Mouse (Mus musculus): ENCODE measurements at regions not wholly inside any gene's neighbourhood (a gene's known extent, or its start where the extent isn't known, plus 50 kb on each side); places are given as distances from the start of the nearest gene placed in this dataset.

GRCm38 (mm10) chr19:28205691-28206090, 194.7 kb upstream of the Rfx3 start:
- ATAC-seq (ENCODE audit: insufficient number of reproducible peaks, insufficient read depth, low FRiP score, low TSS enrichment, low read depth): no peak
- no peaks in the 10 kb centered on the region for H3K27me3 ChIP-seq
- no peak overlapping the region for H3K27ac ChIP-seq
- no peaks in the 10 kb centered on the region for H3K4me1 ChIP-seq (replicated peaks)
- 85% methylated on average over 4 of the region's 4 CpGs for WGBS
- H3K4me3 ChIP-seq (replicated peaks): no peak overlapping the region
- no peak overlapping the region for H3K4me2 ChIP-seq
- no peaks in the 10 kb centered on the region for H3K36me3 ChIP-seq
- no peaks in the 10 kb centered on the region for H3K9me3 ChIP-seq
- no peak overlapping the region for H3K9ac ChIP-seq (replicated peaks)

- WGBS: 87% methylated on average over 3 of the region's 3 CpGs
- no peak overlapping the region for H3K27ac ChIP-seq
- H3K36me3 ChIP-seq: no peaks in the 10 kb centered on the region
- no peaks in the 10 kb centered on the region for H3K27me3 ChIP-seq
- no peak overlapping the region for H3K4me3 ChIP-seq (replicated peaks)
- H3K4me1 ChIP-seq (replicated peaks): no peaks in the 10 kb centered on the region
- H3K9me3 ChIP-seq: no peaks in the 10 kb centered on the region
- no peak overlapping the region for H3K4me2 ChIP-seq
- no peak for ATAC-seq (ENCODE audit: insufficient number of reproducible peaks, insufficient read depth, low FRiP score, low TSS enrichment, low read depth)
- no peak overlapping the region for H3K9ac ChIP-seq (replicated peaks)
Measured at GRCm38 (mm10) chr19:28203719-28204118, 192.8 kb upstream of the Rfx3 start.

DNA sequence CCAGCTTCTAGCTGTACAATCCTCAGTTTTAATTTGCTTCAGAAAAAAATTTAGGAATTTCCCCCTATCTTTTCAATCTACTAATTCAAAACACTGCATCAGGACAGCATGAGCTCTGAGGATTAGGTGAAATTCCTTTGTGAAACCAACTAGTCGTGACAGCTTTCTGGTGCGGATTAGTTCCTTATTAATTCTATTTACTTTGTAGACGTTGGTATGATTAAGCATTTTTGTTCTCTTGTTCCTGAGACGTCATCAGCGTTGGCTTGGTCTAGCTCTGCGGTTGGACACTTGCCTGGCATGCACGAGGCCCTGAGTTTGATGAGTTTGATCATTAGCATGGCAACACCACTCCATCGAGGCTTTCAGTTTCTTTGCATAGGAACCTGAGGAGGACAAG, 188.4 kb upstream of the Rfx3 start:
- WGBS: 70% methylated on average over 8 of the region's 8 CpGs
- no peak overlapping the region for H3K4me3 ChIP-seq (replicated peaks)
- H3K4me2 ChIP-seq: no peak overlapping the region
- H3K9ac ChIP-seq (replicated peaks): no peak overlapping the region
- H3K4me1 ChIP-seq (replicated peaks): no peaks in the 10 kb centered on the region
- no peak for ATAC-seq (ENCODE audit: insufficient number of reproducible peaks, insufficient read depth, low FRiP score, low TSS enrichment, low read depth)
- peaks cover 7% of the 10 kb centered on the region; the same call in 1 of the 2 replicates for H3K9me3 ChIP-seq
- no peaks in the 10 kb centered on the region for H3K36me3 ChIP-seq
- H3K27me3 ChIP-seq: no peaks in the 10 kb centered on the region
- no peak overlapping the region for H3K27ac ChIP-seq

GRCm38 (mm10) chr19:28196881-28197280, 185.9 kb upstream of the Rfx3 start:
- H3K4me1 ChIP-seq (replicated peaks): no peaks in the 10 kb centered on the region
- H3K27ac ChIP-seq: no peak overlapping the region
- WGBS: 92% methylated on average over 5 of the region's 5 CpGs
- H3K4me3 ChIP-seq (replicated peaks): no peak overlapping the region
- no peaks in the 10 kb centered on the region for H3K27me3 ChIP-seq
- H3K9me3 ChIP-seq: peaks cover 7% of the 10 kb centered on the region; the same call in 1 of the 2 replicates
- H3K4me2 ChIP-seq: no peak overlapping the region
- ATAC-seq (ENCODE audit: insufficient number of reproducible peaks, insufficient read depth, low FRiP score, low TSS enrichment, low read depth): no peak
- H3K36me3 ChIP-seq: no peaks in the 10 kb centered on the region
- no peak overlapping the region for H3K9ac ChIP-seq (replicated peaks)

GRCm38 (mm10) chr19:28192248-28192647, 181.3 kb upstream of the Rfx3 start:
- no peaks in the 10 kb centered on the region for H3K27me3 ChIP-seq
- 0 out of 2 replicates have a peak, but pooled peaks cover 3% of the 10 kb centered on the region for H3K9me3 ChIP-seq
- no peaks in the 10 kb centered on the region for H3K4me1 ChIP-seq (replicated peaks)
- 61% methylated on average over 3 of the region's 3 CpGs for WGBS
- no peak overlapping the region for H3K9ac ChIP-seq (replicated peaks)
- H3K4me3 ChIP-seq (replicated peaks): no peak overlapping the region
- no peak overlapping the region for H3K4me2 ChIP-seq
- no peaks in the 10 kb centered on the region for H3K36me3 ChIP-seq
- no peak for ATAC-seq (ENCODE audit: insufficient number of reproducible peaks, insufficient read depth, low FRiP score, low TSS enrichment, low read depth)
- H3K27ac ChIP-seq: no peak overlapping the region

DNA sequence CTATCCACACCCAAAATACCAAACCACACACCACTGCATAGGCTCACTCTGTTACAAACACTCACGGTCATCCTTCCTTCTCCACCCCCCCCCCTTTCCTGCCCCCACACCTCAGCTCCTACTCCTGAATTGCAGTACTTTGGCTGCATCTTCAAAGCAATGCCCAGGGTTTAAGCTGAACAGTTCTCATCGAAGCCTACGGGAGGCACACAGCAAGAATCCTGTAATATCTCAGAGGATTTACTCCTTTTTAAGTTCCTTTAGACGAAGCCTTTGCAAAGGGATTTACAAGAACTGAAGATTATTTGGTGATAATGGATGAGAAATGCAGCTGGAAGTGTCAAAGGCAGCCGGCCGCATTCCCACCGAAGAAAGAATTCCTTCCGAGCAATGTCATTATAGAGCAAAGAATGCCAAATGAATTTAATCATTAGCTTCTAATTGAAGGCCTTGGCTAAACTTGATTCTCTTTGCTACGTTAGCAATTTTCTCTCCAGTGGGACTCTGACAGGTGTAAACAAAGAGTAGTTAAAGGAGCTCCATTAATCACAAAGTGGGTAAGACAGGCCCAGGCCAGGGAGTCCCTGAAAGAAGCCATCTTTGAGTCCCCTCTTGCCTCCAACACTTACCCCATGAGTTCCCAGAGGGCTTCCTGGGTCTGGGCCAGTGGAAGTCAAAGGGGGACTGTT, 180.6 kb upstream of the Rfx3 start:
- no peak overlapping the region for H3K27ac ChIP-seq
- H3K9me3 ChIP-seq: no peaks in the 10 kb centered on the region
- no peak for ATAC-seq (ENCODE audit: insufficient number of reproducible peaks, insufficient read depth, low FRiP score, low TSS enrichment, low read depth)
- H3K4me3 ChIP-seq (replicated peaks): no peak overlapping the region
- H3K4me1 ChIP-seq (replicated peaks): no peaks in the 10 kb centered on the region
- no peaks in the 10 kb centered on the region for H3K36me3 ChIP-seq
- H3K4me2 ChIP-seq: no peak overlapping the region
- no peak overlapping the region for H3K9ac ChIP-seq (replicated peaks)
- 32% methylated on average over 9 of the region's 9 CpGs for WGBS
- no peaks in the 10 kb centered on the region for H3K27me3 ChIP-seq

DNA sequence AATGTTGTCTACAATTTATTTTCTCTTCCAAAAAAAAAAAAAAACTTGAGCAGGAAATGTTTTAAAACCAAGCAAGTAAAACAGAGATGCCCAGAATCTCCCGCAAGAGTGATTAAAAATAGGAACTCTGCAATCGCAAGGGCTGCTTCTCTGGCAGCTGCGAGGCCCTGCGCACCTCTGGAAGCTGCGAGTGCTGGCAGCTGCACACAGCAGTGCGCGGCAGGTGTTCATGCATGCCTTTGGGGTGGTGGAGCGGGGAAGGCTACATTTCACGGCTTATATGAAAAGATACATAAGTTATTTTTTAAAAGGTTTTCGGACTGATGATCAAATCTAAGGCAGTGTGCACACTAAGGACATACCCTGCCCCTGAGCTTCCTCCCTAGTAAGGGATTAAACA, 179.3 kb upstream of the Rfx3 start:
- Histone ChIP-seq H3K9ac (replicated peaks) (no peak overlapping the region), H3K9me3 (no peaks in the 10 kb centered on the region), H3K27ac (no peak overlapping the region), H3K27me3 (no peaks in the 10 kb centered on the region), H3K36me3 (no peaks in the 10 kb centered on the region), H3K4me3 (replicated peaks) (no peak overlapping the region), H3K4me1 (replicated peaks) (no peaks in the 10 kb centered on the region), H3K4me2 (no peak overlapping the region)
- no peak for ATAC-seq (ENCODE audit: insufficient number of reproducible peaks, insufficient read depth, low FRiP score, low TSS enrichment, low read depth)
- 65% methylated on average over 10 of the region's 10 CpGs for WGBS

GRCm38 (mm10) chr19:28188363-28188762, 177.4 kb upstream of the Rfx3 start:
- 86% methylated on average over 6 of the region's 6 CpGs for WGBS
- Histone ChIP-seq H3K27me3 (no peaks in the 10 kb centered on the region), H3K4me3 (replicated peaks) (no peak overlapping the region), H3K36me3 (no peaks in the 10 kb centered on the region), H3K27ac (no peak overlapping the region), H3K9ac (replicated peaks) (no peak overlapping the region), H3K4me1 (replicated peaks) (no peaks in the 10 kb centered on the region), H3K4me2 (no peak overlapping the region), H3K9me3 (no peaks in the 10 kb centered on the region)
- no peak for ATAC-seq (ENCODE audit: insufficient number of reproducible peaks, insufficient read depth, low FRiP score, low TSS enrichment, low read depth)

- ATAC-seq (ENCODE audit: insufficient number of reproducible peaks, insufficient read depth, low FRiP score, low TSS enrichment, low read depth): no peak
- WGBS: 84% methylated on average over 12 of the region's 12 CpGs
- H3K9me3 ChIP-seq: peaks cover 5% of the 10 kb centered on the region; the same call in 1 of the 2 replicates
- H3K36me3 ChIP-seq: no peaks in the 10 kb centered on the region
- H3K4me2 ChIP-seq: no peak overlapping the region
- H3K27me3 ChIP-seq: no peaks in the 10 kb centered on the region
- H3K4me3 ChIP-seq (replicated peaks): no peak overlapping the region
- no peak overlapping the region for H3K9ac ChIP-seq (replicated peaks)
- no peak overlapping the region for H3K27ac ChIP-seq
- H3K4me1 ChIP-seq (replicated peaks): no peaks in the 10 kb centered on the region
Measured at GRCm38 (mm10) chr19:28182411-28183182, 171.6 kb upstream of the Rfx3 start.

GRCm38 (mm10) chr19:28181171-28181570, 170.2 kb upstream of the Rfx3 start:
- no peak for ATAC-seq (ENCODE audit: insufficient number of reproducible peaks, insufficient read depth, low FRiP score, low TSS enrichment, low read depth)
- peaks cover 5% of the 10 kb centered on the region; the same call in 1 of the 2 replicates for H3K9me3 ChIP-seq

DNA sequence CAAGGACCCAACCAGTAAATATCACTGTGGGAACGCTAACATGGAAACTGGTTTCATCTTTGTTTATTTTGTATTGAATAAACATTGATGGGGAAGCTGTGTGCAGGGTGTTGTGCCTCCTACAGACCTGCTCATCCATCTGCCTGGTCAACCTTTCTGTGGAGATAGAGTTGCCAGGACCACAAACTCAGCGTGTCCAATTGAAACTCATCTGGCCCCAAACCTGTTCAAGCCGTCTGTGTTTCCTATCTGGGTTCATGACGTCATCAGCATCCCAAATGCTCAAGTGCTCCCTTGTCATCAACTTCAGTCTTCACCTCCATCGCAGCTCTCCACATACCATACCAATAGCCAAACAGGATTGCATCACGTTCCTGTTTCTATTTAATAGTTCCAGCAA, 167.1 kb upstream of the Rfx3 start:
- Histone ChIP-seq H3K4me1 (replicated peaks) (no peaks in the 10 kb centered on the region), H3K9me3 (peaks cover 5% of the 10 kb centered on the region; the same call in 1 of the 2 replicates), H3K4me2 (no peak overlapping the region), H3K27me3 (no peaks in the 10 kb centered on the region), H3K9ac (replicated peaks) (no peak overlapping the region), H3K27ac (no peak overlapping the region), H3K36me3 (no peaks in the 10 kb centered on the region), H3K4me3 (replicated peaks) (no peak overlapping the region)
- 86% methylated on average over 6 of the region's 6 CpGs for WGBS
- no peak for ATAC-seq (ENCODE audit: insufficient number of reproducible peaks, insufficient read depth, low FRiP score, low TSS enrichment, low read depth)

More at GRCm38 (mm10) chr19:28181171-28181570, 170.2 kb upstream of the Rfx3 start:
- Histone ChIP-seq H3K36me3 (no peaks in the 10 kb centered on the region), H3K4me2 (no peak overlapping the region), H3K4me1 (replicated peaks) (no peaks in the 10 kb centered on the region), H3K27ac (no peak overlapping the region), H3K27me3 (no peaks in the 10 kb centered on the region), H3K9ac (replicated peaks) (no peak overlapping the region), H3K4me3 (replicated peaks) (no peak overlapping the region)
- WGBS: 91% methylated on average over 2 of the region's 2 CpGs
